Mouse (Mus musculus) embryonic fibroblast, embryonic 13.5 days (primary cell): ENCODE results near the gene Veph1.

ENCODE experiments used
- CTCF ChIP-seq: IDR thresholded peaks from 2 replicates; pipeline ENCODE4 v1.5.1; 2011; ENCODE audit warnings: mild to moderate bottlenecking, control low read depth, low read length, moderate library complexity, borderline replicate concordance; ENCODE audit not compliant: insufficient read depth
- POLR2A ChIP-seq: IDR thresholded peaks from 2 replicates; pipeline ENCODE4 v1.6.1; 2011; ENCODE audit warnings: low read depth, mild to moderate bottlenecking, control low read depth, low read length, moderate library complexity

DNA sequence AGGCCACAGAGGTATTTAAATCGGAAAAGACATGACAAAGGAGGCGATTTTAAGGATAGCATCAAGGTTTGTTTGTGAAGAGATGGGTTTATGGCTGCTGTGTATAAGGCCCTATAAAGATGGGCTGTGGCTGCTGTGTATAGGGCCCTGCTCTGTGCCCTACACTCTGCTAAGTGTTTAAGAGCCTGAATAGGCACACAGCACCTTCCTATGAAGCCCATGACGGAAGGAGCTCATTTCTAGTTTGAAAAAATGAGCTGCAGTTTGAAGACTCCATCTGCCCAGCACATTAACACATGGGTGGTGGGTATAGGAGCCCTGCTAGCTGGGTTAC lies 194.1 kb downstream of the Veph1 start:
- TF ChIP-seq POLR2A = no peak
- no peak for TF ChIP-seq CTCF
